Mouse (Mus musculus) small intestine, adult 10 weeks (tissue): ENCODE data around the gene Adgre5. TPM values are rescaled to one million over a fixed set of nuclear protein-coding genes. Genes with fewer than 3 reads are reported as not detected.

ENCODE experiments used
- polyA plus RNA-seq: library from polyadenylated mRNA; stranded (reverse); fragments of 350-450 nt; fragmentation: Illumina TruSeq; extraction: RNeasy Lipid Tissue Mini Kit (QIAGEN cat#74804); gene quantifications from one replicate; pipeline ENCODE4 v1.2.3, GENCODE M21; 2014; ENCODE audit warnings: low replicate concordance

The Adgre5 gene
- polyA plus RNA-seq: 1.7 TPM

GRCm38 (mm10) chr8:83740976-83741741 lies at the start of gene Adgre5:
Gene Adgre5, minus strand, starts transcription at chr8:83741326.

DNA sequence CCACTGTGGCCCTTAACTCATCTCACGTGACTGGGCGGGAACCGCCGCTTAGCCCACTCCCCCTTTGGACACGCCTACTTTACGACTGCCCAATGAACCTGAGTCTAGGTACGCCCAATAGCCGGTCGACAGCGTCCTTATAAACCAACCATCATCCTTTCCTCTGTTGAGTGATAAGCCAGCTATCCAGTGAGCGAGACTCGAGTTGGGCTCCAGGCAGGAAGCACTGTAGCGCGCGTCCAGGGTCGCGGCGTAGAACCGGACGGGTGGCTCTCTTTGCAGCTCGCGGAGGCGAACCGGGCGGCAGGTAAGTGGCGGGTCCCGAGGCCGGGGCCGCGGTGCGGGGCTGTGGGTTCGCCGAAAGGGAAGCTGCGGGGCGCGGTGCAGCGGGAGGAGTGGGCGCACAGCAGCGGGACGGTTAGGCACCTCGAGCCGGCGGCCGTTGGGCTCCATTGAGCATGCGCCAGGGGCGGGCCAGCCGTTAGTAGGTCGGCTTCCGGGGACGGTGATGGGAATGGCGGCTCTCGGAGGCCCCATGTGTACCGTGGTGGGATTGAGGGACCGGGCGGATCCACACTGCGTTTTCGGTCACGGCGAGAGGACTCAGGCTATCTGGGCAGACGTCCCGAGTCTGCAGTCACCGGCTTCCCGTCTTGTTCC lies 26.0 kb downstream of the Adgre5 start, which contains the start of gene Ddx39:
Gene Ddx39, plus strand, starts transcription at position 147 of the 660 bp plus-strand sequence.

DNA sequence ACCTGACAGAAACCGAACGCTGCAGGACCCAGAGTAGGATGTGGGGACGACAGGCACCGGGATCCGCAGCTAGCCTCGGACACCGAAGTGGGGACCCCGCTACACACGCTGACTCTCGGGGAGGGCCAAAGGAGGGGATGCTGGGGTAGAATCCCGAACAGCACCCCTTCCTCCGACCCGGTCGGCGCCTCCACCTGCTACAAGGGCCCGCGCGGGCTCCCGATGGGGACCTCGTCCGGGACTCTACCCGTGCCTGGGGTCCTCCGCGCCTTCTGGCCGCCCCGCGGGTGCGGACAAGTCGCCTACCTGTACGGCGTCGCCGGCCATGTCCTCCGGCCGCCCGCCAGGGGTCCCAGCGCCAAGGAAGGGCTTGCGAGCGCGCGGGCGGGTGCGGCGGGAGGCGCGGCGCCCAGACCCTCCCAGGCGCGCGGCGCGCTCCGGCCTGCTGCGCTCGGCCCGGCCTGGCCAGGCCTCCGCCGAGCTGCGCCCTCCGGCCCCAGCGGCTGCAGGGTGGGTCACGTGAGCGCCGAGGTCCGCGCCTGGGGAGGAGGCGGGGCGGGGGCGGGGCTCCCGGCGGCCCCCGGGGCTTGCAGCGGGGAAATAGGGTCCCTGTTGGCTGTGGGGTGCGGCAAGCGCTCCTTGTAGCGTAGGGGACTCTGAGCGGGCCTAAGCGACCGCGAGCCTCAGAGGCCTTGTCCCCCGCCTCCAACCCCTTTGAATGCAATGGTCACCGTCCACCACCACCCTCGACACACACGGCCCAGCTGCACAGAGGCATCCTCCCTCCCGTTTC lies 42.3 kb downstream of the Adgre5 start, which contains the start of gene Pkn1:
Gene Pkn1, minus strand, starts transcription at position 519 of the 793 bp plus-strand sequence.

Other genes starting within 250 kb of the Adgre5 start
- gene Olfr370, start 205.5 kb downstream of the Adgre5 start, polyA plus RNA-seq: not detected
- gene Ndufb7, start 174.7 kb downstream of the Adgre5 start, polyA plus RNA-seq: 0.59 TPM
- gene Tecr, start 133.4 kb downstream of the Adgre5 start, polyA plus RNA-seq: 9.0 TPM
- gene Dnajb1, start 133.1 kb downstream of the Adgre5 start, polyA plus RNA-seq: 6.8 TPM
- not detected for gene Gipc1, start 88.6 kb downstream of the Adgre5 start, polyA plus RNA-seq
- 0.11 TPM for gene Ptger1, start 74.6 kb downstream of the Adgre5 start, polyA plus RNA-seq
- gene Pkn1, start 42.1 kb downstream of the Adgre5 start, polyA plus RNA-seq: 10.0 TPM
- 6.1 TPM for gene Ddx39, start 26.1 kb downstream of the Adgre5 start, polyA plus RNA-seq
- gene Adgrl1, start 158.8 kb upstream of the Adgre5 start, polyA plus RNA-seq: 0.78 TPM
- not detected for gene Gm10644, start 213.9 kb upstream of the Adgre5 start, polyA plus RNA-seq
- gene Asf1b, start 214.2 kb upstream of the Adgre5 start, polyA plus RNA-seq: 7.2 TPM
- gene Prkaca, start 231.7 kb upstream of the Adgre5 start, polyA plus RNA-seq: 8.1 TPM